In the genomic region with DNA sequence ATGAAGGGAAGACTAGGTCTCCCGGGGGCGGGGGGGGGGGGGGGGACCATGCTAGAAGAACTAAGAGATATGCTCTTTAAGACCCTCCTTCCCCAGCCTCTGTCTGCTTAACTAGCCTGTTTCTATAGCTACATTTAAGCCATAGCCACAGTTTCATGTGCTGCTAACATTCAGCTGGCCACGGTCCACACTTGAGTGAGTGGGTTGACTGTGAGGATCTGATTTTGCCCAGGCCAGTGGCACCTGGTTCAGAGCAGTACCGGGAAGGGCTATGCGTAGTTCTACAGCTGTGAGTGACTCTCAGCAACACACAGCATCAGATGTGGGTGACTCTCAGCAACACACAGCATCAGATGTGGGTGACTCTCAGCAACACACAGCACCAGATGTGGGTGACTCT, we compare ENCODE assay signal across 24 mouse cellular contexts. TPM values are rescaled to one million over a fixed set of nuclear protein-coding genes. Genes with fewer than 3 reads are reported as not detected.
DNase-seq lines count a peak whose midpoint lies in the region; ATAC-seq and TF ChIP-seq lines count a peak whose summit lies in the region.
"Had no signal": no experiment of that assay in that cellular context is flagged by ENCODE, and none has a peak within 500 bp of the region (broad histone marks: within the 10 kb centered on the region; RNA-seq: fewer than 3 reads in every experiment).

No protein-coding gene starts in this region.

- peak overlapping the region; percentile 48; the same call in 1 of the 2 replicates for H3K27ac ChIP-seq in liver, adult 2 months (replicated peaks; ENCODE audit: insufficient read depth, low read depth, low read length)
- H3K27ac ChIP-seq: forebrain, embryonic 10.5 days; forebrain, embryonic 13.5 days; heart, adult 2 months; heart, embryonic 10.5 days; heart, embryonic 13.5 days; hindbrain, embryonic 12.5 days; hindbrain, embryonic 15.5 days had no signal

- no peaks in the 10 kb centered on the region for H3K79me2 ChIP-seq in liver, adult 2 months (ENCODE audit: control insufficient read depth, insufficient read depth, low read length)

- TF ChIP-seq CTCF in liver, adult 2 months (IDR thresholded peaks at IDR 0.05; ENCODE audit: low read depth, low read length): no peak

- WGBS in liver, adult 2 months: 94% methylated on average over 5 of the region's 5 CpGs

- H3K27me3 ChIP-seq in liver, adult 2 months (ENCODE audit: control insufficient read depth, insufficient read depth, low read length): no peaks in the 10 kb centered on the region
- H3K27me3 ChIP-seq: CH12.LX; forebrain, embryonic 13.5 days; heart, embryonic 13.5 days; hindbrain, embryonic 12.5 days; hindbrain, embryonic 15.5 days; Patski had no signal

- peak; percentile 83 for ATAC-seq in frontal cortex, adult (ENCODE audit: low TSS enrichment)
- ATAC-seq: forebrain, embryonic 13.5 days; forebrain, embryonic 16.5 days; Patski had no signal

- peaks cover 8% of the 10 kb centered on the region for H3K36me3 ChIP-seq in liver, adult 2 months (ENCODE audit: control insufficient read depth, insufficient read depth, low read length)

- H3K4me1 ChIP-seq in liver, adult 2 months (ENCODE audit: control insufficient read depth, insufficient read depth, low read length): peaks cover 25% of the 10 kb centered on the region
- H3K4me1 ChIP-seq: forebrain, embryonic 10.5 days; forebrain, embryonic 13.5 days; heart, embryonic 10.5 days; heart, embryonic 13.5 days; hindbrain, embryonic 12.5 days; hindbrain, embryonic 15.5 days had no signal

- H3K4me3 ChIP-seq in liver, adult 2 months (ENCODE audit: insufficient read depth, low read depth, low read length): no peak overlapping the region
- H3K4me3 ChIP-seq: forebrain, embryonic 10.5 days; forebrain, embryonic 13.5 days; heart, adult 2 months; heart, embryonic 10.5 days; heart, embryonic 13.5 days; hindbrain, embryonic 12.5 days; hindbrain, embryonic 15.5 days had no signal

- no peak for TF ChIP-seq POLR2A in liver, adult 2 months (IDR thresholded peaks at IDR 0.05; ENCODE audit: extremely low read depth, insufficient read depth, low read length)

- no peak for DNase-seq in frontal cortex, adult 2 months (ENCODE audit: extremely low spot score in 1 of 2, low spot score in 1 of 2)
- no peak for DNase-seq in liver, adult 2 months (ENCODE audit: extremely low read depth, low read depth, low spot score)
- DNase-seq in liver: no peak
- peak; percentile 23 for DNase-seq in thymus, postnatal 0 days (ENCODE audit: low spot score)
- DNase-seq in thymus, postnatal 14 days: no peak
- no peak for DNase-seq in embryo, embryonic 11 days
- DNase-seq: adrenal gland, adult 2 months; adrenal gland, postnatal 14 days; cerebellum, adult 11-12 months; cerebellum, adult 8-10 months; cerebellum, postnatal 10 days; cerebellum, postnatal 36 days; gastrocnemius, postnatal 25 days; heart, adult 2 months had no signal

- H3K9ac ChIP-seq in liver, adult 2 months (ENCODE audit: low read depth, low read length): no peak overlapping the region
- H3K9ac ChIP-seq: forebrain, embryonic 13.5 days; heart, embryonic 13.5 days; hindbrain, embryonic 12.5 days; hindbrain, embryonic 15.5 days had no signal

RNA-seq across cellular contexts. Expression of a gene that starts 38.5 kb away (rescaled TPM):
- polyA plus RNA-seq in frontal cortex, adult 2 months (2012; rRNA removed): 26.6 and 28.1 TPM in 2 replicates
- 30.3 and 32.6 TPM in 2 replicates for total RNA-seq in liver, adult 2 months (2014; rRNA removed)
- polyA plus RNA-seq in liver, adult 2 months (2012; rRNA removed): 26.0 and 28.0 TPM in 2 replicates
- 281 and 293 TPM in 2 replicates for polyA plus RNA-seq in thymus, postnatal 0 days (2015; fragmentation: Nextera tagmentation; extraction: Ambion mirVana)
